Mouse (Mus musculus): ENCODE data around the gene Lhx4. TPM values are rescaled to one million over a fixed set of nuclear protein-coding genes. Genes with fewer than 3 reads are reported as not detected.

Lhx4 gene
- polyA plus RNA-seq (2017; shearing (Covaris generic)) = not detected

DNA sequence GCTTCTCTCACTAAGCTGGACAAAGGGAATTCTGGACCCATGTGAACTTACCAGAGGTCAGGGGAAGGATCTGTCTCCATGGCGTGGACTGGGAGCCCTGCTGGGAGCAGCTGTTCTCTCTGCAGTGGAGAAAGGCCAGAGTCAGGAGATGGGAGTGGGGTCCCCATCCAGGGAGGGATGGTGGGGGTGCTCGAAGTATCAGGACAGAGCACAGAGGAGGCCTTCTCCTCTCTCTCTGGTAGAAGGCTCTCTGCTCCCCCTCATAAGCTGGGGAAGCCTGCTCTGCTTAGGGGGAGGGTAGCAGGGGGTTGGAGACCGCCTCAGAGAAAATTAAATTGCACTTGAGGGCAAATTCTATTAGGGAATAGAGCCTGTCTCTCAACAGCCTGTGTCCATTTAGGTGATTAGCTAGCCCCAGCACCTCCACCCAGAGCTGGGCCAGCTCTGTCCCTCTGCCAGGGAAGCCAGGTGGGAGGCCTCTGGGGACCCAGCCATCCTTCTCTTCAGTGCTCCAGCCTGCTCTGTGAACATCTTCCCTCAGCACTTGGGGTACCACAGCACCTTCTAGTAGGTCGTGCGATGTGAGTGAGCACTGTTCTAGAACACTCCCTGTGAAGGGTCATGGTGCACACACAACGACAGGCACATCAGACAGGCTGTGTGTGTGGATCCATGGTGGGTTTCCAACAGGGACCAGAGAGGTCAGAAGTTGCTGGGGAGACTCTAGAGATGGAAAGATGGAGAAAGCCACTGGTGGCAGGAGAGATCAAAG is at the start of gene Lhx4:
Lhx4 (minus strand) TSS at position 201 of the 772 bp plus-strand sequence.
- ATAC-seq = no peak

DNA sequence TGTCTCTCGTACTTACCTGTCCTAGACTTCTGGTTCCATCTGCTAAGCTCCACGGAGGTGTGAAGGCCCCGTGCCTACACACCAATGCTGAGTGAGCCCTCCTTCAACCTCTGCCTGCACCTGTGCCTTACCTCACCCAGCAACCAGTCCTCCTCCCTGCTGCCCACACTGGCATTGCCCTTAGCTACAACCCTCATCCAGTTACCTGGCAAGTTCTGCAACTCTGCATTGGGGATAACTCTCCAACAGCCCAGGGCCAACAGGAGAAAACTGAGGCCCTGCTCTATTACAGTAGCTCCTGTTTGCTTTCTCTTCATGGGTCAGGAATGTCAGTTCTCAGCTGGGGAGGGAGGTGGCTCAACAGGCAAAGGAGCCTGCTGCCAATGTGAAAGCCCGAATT is 46.5 kb upstream of the Lhx4 start:
- ATAC-seq = no peak

DNA sequence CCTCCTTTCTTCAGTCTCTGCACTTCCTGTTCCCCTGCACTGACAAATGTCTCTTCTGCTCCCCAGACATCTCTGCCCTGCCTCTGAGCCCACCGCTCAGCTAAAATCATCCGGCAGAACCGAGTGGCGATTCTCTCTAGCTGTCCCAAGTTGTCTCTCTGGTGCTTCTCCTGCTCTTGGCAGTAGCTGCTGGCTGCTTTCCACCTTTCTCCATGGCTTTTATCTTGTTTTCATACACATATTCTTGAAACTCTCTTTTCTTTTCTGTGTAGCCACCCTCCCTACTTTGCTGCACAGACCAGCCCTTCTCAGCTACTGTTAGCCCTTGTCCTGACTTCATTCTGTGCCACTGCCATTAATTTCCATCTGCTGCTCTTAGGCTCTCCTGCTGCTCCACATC is 45.9 kb upstream of the Lhx4 start:
- ATAC-seq = no peak

DNA sequence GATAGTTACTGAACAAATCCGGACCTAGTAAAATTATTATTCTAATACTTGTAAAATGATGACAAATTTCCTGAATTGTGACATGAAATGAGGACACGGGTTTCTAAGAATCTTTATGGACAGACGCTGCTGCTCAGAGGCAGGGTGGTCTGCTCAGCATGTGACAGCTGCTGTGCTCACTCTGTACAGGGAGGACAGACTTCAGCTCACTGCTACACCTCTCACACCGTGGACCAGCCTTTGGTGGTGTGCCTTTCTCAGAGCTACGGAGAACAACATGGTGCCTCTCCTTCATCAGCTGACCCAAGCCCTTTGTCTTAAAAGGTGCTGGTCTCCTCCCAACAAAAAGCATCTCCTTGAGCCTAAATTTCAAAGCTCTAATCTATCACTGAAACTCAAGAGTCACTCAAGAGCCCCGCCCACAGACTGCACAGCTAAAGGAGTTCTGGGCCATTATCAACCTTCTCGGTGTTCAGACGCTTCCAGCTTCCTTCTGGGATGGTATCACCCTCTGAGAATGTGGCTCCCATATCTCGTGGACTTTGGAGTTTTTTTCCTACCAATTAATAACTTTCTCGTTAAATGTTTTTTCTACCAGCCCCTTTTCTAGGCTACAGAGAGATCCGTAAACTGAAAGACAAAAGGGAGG is 45.4 kb upstream of the Lhx4 start:
- ATAC-seq = no peak

DNA sequence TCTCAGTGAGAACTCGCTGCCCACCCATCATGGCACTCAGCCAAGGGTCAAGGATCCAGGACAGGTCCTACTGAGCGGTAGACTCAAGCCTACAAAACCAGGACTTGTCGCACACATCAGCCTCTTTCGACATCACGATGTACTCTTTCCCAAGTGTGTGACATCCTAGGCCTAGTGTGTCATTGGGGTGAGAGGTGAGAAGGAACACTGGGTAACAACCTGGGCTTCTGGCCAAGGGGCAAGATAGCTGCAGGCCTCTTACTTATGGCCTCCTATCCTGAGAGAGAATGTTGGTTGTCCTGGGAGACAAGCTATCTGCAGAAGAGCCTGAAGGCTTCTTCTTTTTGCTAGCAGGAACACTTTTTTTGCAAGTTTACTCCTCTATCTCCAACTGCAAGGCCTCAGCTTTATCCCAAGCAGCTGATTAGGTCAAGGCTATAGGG is 44.3 kb upstream of the Lhx4 start:
- no peak for ATAC-seq

DNA sequence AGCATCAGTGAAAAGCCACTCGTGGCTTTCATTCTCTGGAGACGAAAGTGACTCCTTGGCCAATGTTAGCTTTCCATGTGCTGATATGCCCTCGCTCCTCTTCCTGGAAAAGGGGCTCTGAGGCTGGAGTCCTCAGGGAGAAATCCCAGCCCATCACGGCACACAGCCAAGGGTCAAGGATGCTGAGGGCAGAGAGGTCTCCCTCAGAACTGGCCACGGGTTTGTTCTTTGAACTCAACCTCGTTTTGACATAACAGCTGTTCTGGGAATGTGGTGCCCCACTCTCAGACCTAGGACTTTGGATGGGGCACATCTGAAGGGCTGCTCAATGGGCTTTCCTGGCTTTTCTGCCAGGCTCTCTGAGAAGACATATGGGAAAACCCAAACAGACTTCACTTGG is 43.4 kb upstream of the Lhx4 start:
- no peak for ATAC-seq

DNA sequence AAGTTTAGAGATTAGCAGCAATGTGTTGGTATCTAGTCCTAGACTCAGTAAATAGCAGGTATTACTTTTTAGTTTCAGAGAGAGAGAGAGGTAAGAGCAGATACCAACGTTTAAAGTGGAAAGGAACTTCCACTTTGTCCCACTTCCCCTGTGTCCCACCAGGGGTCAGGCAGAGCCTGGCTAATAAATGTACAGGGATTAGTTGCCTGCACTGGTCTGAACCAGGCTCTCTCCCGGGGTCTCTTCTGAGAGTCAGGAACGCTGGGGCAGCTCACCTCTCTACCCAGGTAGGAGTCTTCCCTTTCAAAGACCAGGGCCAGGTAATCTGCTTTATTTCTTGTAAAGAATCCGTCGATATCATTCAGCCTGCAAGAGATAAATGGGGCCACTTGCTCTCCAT is 40.4 kb upstream of the Lhx4 start:
- peak; percentile 17 for ATAC-seq

DNA sequence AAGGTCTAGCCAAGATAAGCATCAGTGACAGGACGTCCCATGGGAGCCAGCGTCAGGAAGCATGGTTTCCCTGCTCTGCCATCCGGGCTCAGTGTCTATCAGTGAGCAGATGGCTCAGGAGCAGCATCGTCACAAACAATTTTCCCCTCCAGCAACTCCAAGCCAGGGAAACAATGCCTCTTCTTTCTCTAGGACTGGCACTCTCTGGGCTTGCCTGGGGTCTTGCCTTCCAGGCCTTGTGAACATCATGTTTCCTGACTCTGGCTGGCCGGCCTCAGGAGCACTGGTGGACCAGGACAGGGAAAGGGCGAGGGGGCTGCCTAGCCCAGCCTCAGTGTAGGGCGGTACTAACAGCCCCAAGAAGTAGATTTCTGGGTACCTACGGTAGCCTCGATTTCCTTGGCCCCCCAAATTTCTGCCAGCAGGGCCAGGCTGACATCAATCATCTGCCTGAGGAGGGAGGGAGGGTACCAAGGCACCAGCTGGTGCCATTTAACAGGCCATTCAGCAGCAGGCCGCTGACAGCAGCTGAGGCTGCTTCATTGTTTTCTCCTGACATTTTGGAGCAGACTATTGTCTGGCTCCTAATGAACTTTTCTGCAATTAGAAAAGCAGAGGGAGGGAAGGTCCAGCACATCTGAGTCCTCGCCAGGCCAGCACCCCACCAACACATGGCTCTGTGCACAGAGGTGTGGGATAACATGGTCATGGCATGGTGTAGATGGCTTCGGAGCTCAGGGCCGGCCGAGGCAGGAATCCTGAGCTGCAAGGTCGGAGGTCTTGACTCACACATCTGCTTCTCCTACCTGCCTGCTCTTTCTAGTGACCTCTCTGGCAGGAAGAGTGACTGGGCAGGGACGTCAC is 38.9 kb upstream of the Lhx4 start:
- no peak for ATAC-seq

DNA sequence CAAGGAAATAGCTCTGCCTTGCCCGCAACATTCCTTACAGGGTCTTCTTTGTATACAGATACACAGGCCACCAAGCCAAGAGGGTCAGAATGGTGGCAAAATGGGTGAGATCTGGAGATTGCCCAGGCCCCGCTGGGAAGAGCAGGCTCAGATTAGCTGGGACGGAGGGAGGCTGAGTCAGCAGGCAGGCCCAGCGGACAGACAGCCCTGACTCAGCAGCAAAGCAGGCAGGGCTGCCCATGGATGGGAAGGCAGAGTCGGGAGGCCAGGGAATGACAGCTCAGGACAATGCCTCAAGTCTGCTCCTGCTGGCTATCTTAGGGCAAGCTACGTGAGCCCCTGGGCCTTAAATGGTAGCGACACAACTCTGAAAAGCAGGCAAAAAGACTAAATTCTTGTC is 34.4 kb upstream of the Lhx4 start:
- no peak for ATAC-seq

DNA sequence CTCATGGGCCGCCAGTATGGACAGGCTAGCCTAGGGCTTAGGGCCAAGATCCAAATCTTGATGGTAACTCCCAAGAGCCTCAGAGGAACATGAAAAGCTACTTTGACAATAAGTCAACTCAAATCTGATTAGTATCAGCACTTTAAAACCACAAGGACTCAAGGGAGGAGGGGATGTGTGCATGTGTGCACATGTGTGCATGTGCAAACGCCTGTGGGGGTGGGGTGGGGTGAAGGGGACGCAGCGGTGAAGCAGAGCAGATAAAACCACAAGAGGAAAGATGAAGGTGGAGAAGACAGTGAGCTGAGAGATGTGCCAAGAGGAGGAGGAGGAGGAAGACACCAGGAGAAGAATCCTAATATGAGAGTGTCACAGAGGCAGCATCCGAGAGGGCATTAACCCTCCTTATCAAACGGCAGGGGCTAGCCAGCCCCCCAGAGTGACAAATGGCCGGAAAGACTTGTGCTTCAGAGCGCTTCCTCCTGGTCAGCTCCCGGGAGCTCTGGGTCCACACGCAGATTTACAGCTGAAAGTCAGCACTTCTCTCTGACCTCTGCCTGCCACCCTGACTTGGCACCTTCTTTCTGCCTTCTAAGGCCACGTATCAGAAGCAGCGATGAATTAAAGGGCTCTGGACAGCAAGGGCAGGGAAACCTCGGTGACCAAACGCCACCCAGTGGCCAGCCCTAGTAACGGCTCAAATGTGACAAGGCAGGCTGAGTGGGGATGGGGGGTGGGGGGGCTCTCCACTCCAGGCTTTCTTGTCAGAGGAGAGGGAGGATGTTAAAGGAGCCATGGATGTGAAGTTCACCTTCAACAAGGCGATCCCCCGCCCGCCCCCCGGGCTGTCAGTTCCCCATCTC is 33.1 kb upstream of the Lhx4 start:
- peak; percentile 72 for ATAC-seq

DNA sequence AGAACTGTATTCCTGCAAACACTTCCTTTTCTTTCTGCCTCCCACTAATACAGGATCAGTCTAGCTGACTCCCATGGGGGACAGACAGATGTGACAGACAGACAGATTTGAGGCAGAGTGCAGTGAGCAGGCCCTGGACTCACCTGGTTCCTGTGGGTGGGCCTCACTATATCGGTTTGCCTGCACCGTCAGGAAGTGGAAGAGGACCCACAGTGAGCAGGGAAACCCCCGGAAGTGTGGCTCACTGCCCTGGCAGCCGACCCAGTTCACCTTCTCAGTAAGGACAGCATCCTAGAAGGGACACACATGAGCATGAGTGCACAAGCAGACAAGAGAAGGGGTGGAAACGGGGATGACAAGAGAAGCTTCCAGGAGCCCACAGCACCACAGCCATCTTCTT is 30.9 kb upstream of the Lhx4 start:
- peak; percentile 61 for ATAC-seq

DNA sequence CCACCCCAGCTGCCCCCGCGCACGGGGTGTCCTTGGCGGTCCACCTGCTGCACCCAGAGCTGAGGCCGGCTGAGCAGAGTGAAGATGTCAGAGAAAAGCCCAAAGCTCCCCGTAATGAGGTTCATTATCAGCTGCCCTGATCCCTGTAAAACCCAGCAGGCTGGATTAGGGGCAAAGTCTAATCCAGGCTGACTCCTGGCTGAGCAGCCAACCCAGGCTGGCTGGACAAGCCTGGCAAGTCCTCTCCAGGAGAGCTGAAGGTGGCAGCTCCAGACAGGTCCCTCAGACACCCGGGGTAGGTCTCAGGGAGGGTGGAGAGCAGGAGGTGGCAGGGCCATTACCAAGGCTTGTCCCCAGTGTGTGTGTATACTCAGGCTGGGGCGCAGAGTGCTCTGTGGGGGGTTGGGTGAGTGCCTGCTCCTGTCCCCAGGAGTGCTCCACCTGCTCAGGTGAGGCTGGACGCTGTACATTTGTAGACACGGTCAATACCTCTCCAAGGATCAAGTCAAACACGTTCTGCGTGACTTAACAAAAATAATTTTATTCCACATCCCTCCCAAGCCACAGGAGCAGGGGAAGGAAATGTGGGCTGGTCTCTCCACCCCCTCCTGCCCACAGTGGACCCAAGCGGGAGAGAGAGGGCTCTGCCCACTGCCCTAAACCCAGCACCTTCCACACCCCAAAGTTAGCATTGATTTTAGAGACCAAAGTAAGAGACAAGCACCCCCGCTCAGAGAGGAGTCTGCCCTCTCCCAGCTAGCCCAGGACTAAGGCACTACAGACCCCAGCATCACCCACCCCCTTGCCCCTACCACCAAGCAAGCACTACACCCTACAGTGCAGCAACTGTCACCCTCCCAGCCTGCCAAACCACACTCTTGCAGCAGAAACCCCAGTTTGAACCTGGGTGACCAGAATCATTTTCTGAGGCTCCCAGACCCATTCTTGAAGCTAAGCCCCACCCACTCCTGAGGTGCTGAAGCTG is 26.4 kb upstream of the Lhx4 start:
- ATAC-seq = no peak

DNA sequence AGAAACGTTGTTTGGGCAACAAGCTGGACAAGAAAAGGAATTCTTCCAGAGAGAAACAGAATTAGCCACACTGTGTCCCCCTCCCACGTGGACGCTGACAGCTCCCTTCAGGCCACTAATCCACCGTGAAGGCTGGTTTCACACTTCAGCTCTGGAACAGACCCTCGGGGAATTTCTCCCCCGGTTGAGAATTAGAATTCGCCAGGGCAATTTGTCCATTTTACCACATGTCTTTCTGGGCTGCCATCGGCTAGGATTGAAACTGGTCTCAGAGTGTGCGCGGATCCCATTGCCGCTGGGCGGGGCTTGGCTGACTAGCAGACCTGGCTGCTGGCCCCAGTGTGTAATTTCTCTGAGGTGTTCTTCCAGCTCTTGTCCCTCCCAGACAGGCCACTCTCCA is 7.7 kb upstream of the Lhx4 start:
- no peak for ATAC-seq

DNA sequence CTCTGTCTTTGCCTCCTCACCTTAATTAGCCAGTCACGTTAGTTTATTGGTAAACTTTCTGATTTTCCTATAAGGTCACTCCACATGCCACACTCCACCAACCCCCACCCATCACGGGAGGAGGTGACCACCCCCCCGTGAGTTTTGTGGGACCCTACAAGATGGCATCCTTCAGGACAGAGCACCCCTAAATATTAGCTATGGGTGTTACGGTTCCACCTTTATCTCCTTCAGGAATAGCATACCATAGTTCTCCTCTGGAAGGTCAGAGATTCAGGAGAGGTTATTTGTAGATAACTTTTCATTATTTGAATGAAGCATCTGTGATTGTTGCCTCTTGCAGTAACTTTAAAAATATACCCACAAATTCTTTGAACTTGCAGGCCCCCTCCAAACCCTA is 7.2 kb upstream of the Lhx4 start:
- no peak for ATAC-seq

DNA sequence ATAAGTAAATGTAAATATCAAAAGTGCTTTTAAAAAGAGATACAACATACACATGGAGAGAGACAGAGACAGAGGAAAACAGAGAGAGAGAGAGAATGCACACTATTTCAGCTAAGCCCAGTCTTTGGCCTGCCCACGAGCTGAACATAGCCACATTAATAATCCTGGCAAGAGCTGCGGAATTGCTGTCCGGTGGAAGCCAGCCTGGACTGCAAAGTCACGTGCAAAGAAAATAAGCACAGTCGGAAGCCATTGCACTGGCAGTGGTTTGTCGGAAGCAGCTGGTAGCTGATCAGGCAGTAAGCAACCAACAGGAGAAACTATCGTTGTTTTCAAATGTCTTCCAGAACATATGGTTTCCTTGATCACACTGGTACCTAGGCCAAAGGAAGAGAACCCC is 6.1 kb upstream of the Lhx4 start:
- no peak for ATAC-seq

DNA sequence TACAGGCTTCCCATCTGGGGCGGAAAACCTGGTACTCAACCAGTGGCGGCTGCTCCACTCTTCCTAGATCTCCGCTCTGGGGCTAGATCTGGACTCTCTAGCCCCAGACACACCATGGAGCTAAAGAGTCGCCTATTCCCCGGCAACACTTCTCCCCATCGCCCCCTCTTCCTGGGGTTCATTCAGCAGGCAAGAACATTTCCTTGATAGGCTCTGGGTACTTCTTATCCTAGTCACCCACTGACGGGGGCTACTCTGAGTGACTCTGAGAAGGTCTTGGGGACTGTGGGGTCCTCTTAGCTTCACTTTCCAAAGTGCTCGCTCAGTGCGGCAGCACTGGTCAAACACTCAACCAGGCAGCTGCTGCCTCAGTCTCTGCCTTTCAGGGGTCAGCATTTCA is 1.9 kb upstream of the Lhx4 start:
- no peak for ATAC-seq

DNA sequence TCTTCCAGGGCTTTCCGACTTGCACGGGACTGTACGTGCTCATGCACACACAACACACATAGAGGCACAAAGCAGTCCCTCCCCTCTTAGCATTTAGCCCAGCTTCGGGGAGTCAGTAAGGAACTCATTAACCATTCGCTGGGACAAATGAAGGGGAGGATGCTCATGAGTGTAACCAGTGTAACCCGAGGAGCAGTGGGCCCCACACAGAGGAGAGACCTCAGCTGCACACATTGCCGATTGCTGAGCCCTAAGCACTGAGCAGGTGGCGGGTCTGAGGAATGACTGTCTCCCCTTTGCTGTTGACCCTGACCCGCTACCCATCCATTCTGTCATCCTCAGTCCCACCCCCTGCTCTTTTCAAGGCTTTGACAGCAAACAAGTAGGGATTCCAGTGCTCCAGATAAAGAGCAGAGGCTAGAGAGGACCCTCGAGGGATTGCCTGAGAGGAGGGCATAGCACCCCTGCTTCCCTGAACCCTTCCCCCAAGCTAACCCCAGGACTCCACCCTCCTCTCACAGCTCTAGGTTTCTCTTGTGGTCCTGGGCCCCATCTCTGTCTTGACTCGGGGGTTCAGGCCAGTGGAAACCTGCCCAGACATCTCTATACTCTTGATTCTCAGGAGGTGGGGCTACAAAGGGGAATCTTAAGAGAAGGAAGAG is 836 bp downstream of the Lhx4 start:
- ATAC-seq = no peak

DNA sequence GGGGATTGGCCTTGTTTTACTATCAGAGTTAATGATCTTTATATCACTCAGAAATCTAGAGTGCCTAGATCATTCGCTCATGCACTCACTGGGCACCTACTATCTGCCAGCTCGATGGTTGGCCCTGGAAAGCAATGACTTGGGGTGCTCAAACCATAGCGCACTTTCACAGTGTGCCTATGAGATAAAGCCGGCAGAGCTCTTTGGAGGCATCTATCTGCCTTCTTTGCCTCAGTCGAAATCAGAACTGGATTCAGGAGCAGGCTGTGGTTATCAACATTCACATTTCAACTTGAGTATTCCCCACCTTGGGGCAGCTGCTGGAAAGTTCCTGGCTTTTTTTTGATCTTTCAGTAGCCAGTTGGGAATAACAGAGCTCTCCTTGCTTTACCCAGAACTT is 3.6 kb downstream of the Lhx4 start:
- no peak for ATAC-seq

DNA sequence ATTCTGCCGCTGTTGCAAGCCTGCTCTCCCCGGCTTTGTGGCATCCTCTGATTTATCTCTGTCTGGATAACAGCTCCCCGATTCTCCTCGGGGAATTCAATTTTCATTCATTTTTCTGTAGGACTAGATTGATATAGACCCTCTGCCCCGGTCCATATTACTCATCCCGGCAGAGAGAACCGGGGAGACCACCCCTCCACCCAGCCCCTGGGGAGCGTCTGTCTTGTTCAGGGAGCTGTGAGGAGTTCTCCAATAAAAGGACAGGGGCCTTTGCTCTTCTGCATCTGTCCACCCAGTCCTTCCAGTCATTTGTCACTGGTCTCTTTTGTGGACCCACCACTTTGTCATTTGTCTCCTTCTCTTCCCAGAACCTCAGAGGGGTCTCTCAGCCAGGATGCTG is 4.5 kb downstream of the Lhx4 start:
- ATAC-seq = no peak
